Mouse (Mus musculus): ENCODE measurements around the gene Vmn1r204. TPM values are rescaled to one million over a fixed set of nuclear protein-coding genes. Genes with fewer than 3 reads are reported as not detected.
"Not testable (repeated sequence)": the region's sequence is repeated elsewhere in the genome, so short reads cannot be mapped to it uniquely, and the experiment has no call there.

Gene Vmn1r204
- not detected for total RNA-seq (2021)
- long read RNA-seq, experiment 1 = 0 reads
- long read RNA-seq, experiment 2 = 0 reads

DNA sequence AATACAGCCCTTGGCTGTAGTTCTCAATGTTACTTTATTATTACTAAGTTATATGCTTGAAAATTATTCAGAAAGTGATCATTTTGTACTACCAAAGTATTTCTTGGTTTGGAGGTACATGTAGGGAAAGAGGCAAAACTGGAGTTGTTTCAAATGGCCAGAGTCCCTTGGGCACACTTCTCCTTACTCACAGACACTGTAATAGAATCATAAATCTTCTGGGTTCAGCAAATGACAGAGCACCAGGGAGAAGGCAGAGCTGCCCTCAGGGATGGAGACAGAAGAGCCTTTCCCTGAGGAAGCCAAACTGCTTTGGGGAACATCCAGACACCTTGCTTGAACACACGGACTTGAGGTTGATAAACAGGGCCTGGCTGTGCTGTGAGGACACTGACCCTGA is at the start of gene Vmn1r204:
TSS of gene Vmn1r204 (plus strand) at position 301 of the 400 bp plus-strand sequence.
- DNase-seq (ENCODE audit: low spot score in 2 of 2) = not testable (repeated sequence)

DNA sequence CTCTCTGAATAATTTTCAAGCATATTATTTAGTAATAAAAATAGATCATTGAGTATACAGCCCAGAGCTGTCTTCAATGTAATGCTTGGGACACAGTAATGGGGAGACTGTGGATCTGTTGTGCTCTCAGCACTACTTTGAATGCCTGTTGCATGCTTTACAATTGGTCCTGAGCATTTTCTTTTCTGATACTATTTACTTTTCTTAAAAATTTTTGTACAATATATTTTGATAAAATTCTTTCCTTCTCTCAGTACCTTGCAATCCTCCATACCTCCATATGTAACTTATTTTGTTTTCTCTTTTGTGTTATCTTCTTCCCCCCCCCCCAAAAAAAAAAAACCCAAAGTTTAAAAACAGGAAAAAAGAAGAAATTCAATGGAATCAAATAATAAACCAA is 47.7 kb upstream of the Vmn1r204 start, which contains the start of gene Vmn1r202:
TSS of gene Vmn1r202 (minus strand) at position 101 of the 400 bp plus-strand sequence.
- no peak for DNase-seq (ENCODE audit: low spot score in 2 of 2)

DNA sequence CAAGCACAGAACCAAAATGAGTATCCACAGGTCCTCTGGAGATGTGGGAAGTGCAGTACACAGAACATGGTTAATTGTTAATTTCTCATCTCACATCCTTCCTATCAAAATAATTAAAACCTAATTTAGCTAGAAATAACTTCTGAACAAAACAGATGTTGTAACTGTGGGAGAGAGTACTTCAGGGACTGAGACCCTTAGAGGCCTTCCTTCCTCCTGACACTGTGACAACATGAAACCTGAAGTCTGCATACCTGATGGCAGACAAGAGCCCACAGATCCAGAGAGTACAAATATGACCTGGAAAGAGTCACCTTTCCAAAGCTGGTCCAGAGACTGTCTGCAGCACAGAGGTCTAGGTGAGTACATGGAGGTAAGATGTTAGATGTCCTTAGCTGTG is 35.2 kb upstream of the Vmn1r204 start, which contains the start of gene Vmn1r203:
TSS of gene Vmn1r203 (plus strand) at position 301 of the 400 bp plus-strand sequence.
- DNase-seq (ENCODE audit: low spot score in 2 of 2) = no peak

DNA sequence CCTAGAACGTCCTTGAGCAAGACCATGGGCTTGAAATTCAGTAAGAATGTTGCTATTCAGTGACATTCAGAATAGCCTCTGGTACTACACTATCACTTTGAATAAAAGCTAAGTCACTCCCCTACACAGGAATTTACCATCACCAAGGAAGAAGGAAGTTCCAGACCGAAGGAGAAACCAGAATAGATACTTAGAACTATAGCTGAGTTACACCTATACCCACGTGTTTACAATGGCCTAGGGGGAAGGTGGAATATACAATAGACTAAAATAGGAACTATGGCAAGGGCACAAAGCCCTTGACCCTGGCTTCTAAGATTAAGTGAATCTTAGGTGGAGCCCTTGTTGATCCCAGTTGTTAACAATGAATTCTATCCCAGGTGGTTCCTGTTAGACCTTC is 21.9 kb downstream of the Vmn1r204 start:
- not testable (repeated sequence) for DNase-seq (ENCODE audit: low spot score in 2 of 2)

DNA sequence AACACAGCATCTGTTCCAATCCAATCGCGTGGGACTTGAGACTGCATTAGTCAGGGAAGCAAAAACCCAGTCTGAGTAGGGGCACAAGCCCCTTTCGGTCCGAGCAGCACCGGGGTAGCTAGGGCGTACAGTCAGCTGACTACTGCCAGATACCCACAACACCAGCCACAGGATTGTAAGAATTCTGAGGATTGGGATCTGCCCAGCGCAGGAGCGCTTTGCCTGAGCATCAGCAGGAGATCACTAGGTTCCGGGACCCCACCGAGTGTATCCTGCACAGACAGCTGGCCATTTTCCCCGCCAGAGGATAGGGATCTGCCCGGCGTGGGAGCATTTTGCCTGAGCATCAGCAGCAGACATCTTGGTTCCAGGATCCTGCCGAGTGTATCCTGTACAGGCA is 30.3 kb downstream of the Vmn1r204 start:
- DNase-seq (ENCODE audit: low spot score in 2 of 2) = not testable (repeated sequence)

DNA sequence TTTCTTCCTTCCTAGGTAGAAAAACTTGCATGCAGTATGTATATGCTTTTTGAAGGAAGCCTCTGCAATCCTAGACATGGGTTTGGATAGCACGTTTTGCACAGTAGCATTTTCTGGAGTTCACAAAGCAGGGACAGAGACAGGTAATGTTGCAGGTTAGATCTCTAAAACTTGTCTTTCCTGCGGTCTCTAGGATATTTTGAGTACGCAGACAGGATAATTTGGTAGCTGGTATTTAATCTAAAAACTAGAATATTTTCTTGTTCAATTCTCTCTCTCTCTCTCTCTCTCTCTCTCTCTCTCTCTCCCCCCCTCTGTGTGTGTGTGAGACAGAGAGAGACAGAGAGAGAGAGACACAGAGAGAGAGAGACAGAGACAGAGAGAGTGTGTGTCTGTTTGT is 39.9 kb downstream of the Vmn1r204 start, which contains the start of gene Vmn1r205:
TSS of gene Vmn1r205 (minus strand) at position 101 of the 400 bp plus-strand sequence.
- DNase-seq (ENCODE audit: low spot score in 2 of 2) = no peak

Other genes with a start within 250 kb of the Vmn1r204 start
- gene Vmn1r197, start 228.6 kb upstream of the Vmn1r204 start, total RNA-seq (2021) = not detected
- gene Vmn1r198, start 202.8 kb upstream of the Vmn1r204 start, total RNA-seq (2021) = not detected
- not detected for gene Vmn1r199, start 173.4 kb upstream of the Vmn1r204 start, total RNA-seq (2021)
- gene Vmn1r200, start 162.8 kb upstream of the Vmn1r204 start, total RNA-seq (2021) = not detected
- gene Vmn1r201, start 81.3 kb upstream of the Vmn1r204 start, total RNA-seq (2021) = not detected
- gene Vmn1r202, start 47.8 kb upstream of the Vmn1r204 start, total RNA-seq (2021) = under 1 TPM in 1 of 2 experiments, not detected in 1; 0.09 TPM
- gene Vmn1r203, start 35.1 kb upstream of the Vmn1r204 start, total RNA-seq (2021) = not detected
- gene Vmn1r205, start 39.8 kb downstream of the Vmn1r204 start, total RNA-seq (2021) = not detected
- gene Vmn1r206, start 71.1 kb downstream of the Vmn1r204 start, total RNA-seq (2021) = under 1 TPM in 1 of 2 experiments, not detected in 1; 0.12 TPM
- gene Vmn1r207-ps, start 176.4 kb downstream of the Vmn1r204 start, total RNA-seq (2021) = under 1 TPM in 1 of 2 experiments, not detected in 1; 0.09 TPM
- gene Vmn1r208, start 224.2 kb downstream of the Vmn1r204 start, total RNA-seq (2021) = not detected

All from left cerebral cortex, adult 18-20 months (tissue).